Mouse (Mus musculus): Measurements from ENCODE around the gene Gm10720. TPM values are rescaled to one million over a fixed set of nuclear protein-coding genes. Genes with fewer than 3 reads are reported as not detected.
"Not testable (repeated sequence)": the region's sequence is repeated elsewhere in the genome, so short reads cannot be mapped to it uniquely, and the experiment has no call there.

Gm10720 gene
- polyA plus RNA-seq, 1 experiment from 2014 or later, result not detected

GRCm38 (mm10) chr9:3029276-3030000 is 14.0 kb downstream of the Gm10720 start:
- H3K27ac ChIP-seq; H3K9ac ChIP-seq; H3K27me3 ChIP-seq (replicated peaks); H3K4me1 ChIP-seq; H3K4me3 ChIP-seq (replicated peaks); H3K36me3 ChIP-seq; ATAC-seq (ENCODE audit: insufficient read depth, low FRiP score, low read depth); H3K4me2 ChIP-seq; H3K9me3 ChIP-seq: not testable (repeated sequence)
- WGBS, result 61% methylated on average over 14 of the region's 16 CpGs

GRCm38 (mm10) chr9:3030677-3031318 is 15.3 kb downstream of the Gm10720 start:
- not testable (repeated sequence) for H3K4me3 ChIP-seq (replicated peaks); H3K4me1 ChIP-seq; H3K27ac ChIP-seq; H3K27me3 ChIP-seq (replicated peaks); H3K9ac ChIP-seq; ATAC-seq (ENCODE audit: insufficient read depth, low FRiP score, low read depth); H3K4me2 ChIP-seq; H3K9me3 ChIP-seq; H3K36me3 ChIP-seq
- 59% methylated on average over 3 of the region's 10 CpGs for WGBS

- H3K4me2 ChIP-seq; H3K9me3 ChIP-seq; H3K4me1 ChIP-seq; H3K36me3 ChIP-seq; H3K4me3 ChIP-seq (replicated peaks); H3K9ac ChIP-seq; H3K27ac ChIP-seq; H3K27me3 ChIP-seq (replicated peaks); ATAC-seq (ENCODE audit: insufficient read depth, low FRiP score, low read depth): not testable (repeated sequence)
- WGBS, result 79% methylated on average over 1 of the region's 8 CpGs
These were observed 18.8 kb downstream of the Gm10720 start, which contains the start of gene Gm17535 for GRCm38 (mm10) chr9:3034299-3034698. TSS of gene Gm17535 (plus strand) at chr9:3034599.

- H3K4me2 ChIP-seq; H3K4me1 ChIP-seq; H3K27me3 ChIP-seq (replicated peaks); ATAC-seq (ENCODE audit: insufficient read depth, low FRiP score, low read depth); H3K36me3 ChIP-seq; H3K4me3 ChIP-seq (replicated peaks); H3K27ac ChIP-seq; H3K9ac ChIP-seq; H3K9me3 ChIP-seq: not testable (repeated sequence)
- WGBS, result 76% methylated on average over 8 of the region's 8 CpGs
These were observed 21.1 kb downstream of the Gm10720 start, which contains the start of gene Gm10715 for GRCm38 (mm10) chr9:3036577-3036976. TSS of gene Gm10715 (plus strand) at chr9:3036877.

GRCm38 (mm10) chr9:3038161-3038560 is 22.7 kb downstream of the Gm10720 start:
- not testable (repeated sequence) for H3K36me3 ChIP-seq; ATAC-seq (ENCODE audit: insufficient read depth, low FRiP score, low read depth); H3K9me3 ChIP-seq; H3K27me3 ChIP-seq (replicated peaks); H3K9ac ChIP-seq; H3K4me3 ChIP-seq (replicated peaks); H3K27ac ChIP-seq; H3K4me2 ChIP-seq; H3K4me1 ChIP-seq
- 66% methylated on average over 4 of the region's 4 CpGs for WGBS

Small RNA genes within 50 kb of the gene (microRNA-seq; reads per million reads assigned to microRNA genes)
- not detected for gene Mir101c

Other genes starting within 250 kb of the Gm10720 start
- gene Gm10722, start 14.7 kb upstream of the Gm10720 start, polyA plus RNA-seq (2015; fragmentation: Nextera tagmentation; extraction: Ambion mirVana), result not detected in 2 replicates
- gene Gm11168, start 12.3 kb upstream of the Gm10720 start, polyA plus RNA-seq (2015; fragmentation: Nextera tagmentation; extraction: Ambion mirVana), result not detected in 2 replicates
- not detected in 2 replicates for gene Gm10721, start 2.5 kb upstream of the Gm10720 start, polyA plus RNA-seq (2015; fragmentation: Nextera tagmentation; extraction: Ambion mirVana)
- 0.24 TPM in 1 of 2 replicates, not detected in the other for gene Gm10719, start 1.8 kb downstream of the Gm10720 start, polyA plus RNA-seq (2015; fragmentation: Nextera tagmentation; extraction: Ambion mirVana)
- gene Gm10718, start 7.9 kb downstream of the Gm10720 start, polyA plus RNA-seq (2015; fragmentation: Nextera tagmentation; extraction: Ambion mirVana), result not detected in 2 replicates
- not detected in 2 replicates for gene Gm10717, start 9.8 kb downstream of the Gm10720 start, polyA plus RNA-seq (2015; fragmentation: Nextera tagmentation; extraction: Ambion mirVana)
- not detected in 2 replicates for gene Gm17535, start 18.9 kb downstream of the Gm10720 start, polyA plus RNA-seq (2015; fragmentation: Nextera tagmentation; extraction: Ambion mirVana)
- gene Gm10715, start 21.2 kb downstream of the Gm10720 start, polyA plus RNA-seq (2015; fragmentation: Nextera tagmentation; extraction: Ambion mirVana), result not detected in 2 replicates

Data from stomach, embryonic 15.5 days (tissue).